Mouse (Mus musculus): ENCODE measurements around the gene Acsl5. TPM values are rescaled to one million over a fixed set of nuclear protein-coding genes. Genes with fewer than 3 reads are reported as not detected.

Gene Acsl5
- polyA plus RNA-seq, 1 experiment from 2014 or later = 63.2 TPM

DNA sequence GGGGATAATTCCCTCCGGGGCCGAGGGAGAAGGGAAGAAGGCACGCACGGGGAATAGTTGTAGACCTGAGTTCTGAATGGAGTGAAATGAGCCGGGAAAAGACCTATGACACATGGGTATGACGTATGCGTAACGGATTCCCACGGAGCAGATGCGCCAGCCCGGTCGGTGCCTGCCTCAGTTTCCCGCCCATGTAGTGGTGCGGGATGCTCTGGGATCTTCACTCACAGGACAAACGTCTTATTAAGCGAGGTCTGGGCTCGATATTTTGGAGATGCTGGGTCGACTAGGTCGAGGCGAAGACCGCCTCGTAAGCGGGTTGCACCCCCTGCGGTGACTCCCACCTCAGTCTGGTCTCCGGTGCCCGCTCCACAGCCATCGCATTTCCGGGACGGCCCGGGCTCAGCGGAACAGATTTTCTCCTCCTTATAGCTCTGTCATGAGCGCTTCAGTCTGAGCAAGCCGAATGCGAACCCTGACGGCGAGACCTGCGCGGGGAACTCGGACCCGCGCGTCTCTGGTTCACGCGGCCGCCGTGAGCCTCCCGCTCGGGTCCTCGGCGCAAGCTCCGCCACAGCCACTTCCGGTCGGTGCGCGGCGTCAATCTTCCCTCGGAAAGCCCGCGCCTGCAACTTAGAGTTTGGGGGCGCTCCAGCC lies 63.8 kb downstream of the Acsl5 start, which contains the start of gene Zdhhc6:
Gene Zdhhc6, minus strand, starts transcription at position 581 of the 657 bp plus-strand sequence.
- H3K27ac ChIP-seq (replicated peaks) = peak within 1 kb of the TSS; percentile 91
- ATAC-seq (ENCODE audit: low FRiP score, low TSS enrichment) (peak; percentile 80), DNase-seq (ENCODE audit: low spot score) (peak; percentile 84)
- H3K4me1 ChIP-seq (replicated peaks; ENCODE audit: control insufficient read depth, insufficient read depth) = no peaks in the 10 kb centered on the region; the same call in 1 of the 2 replicates
- WGBS = under 1% methylated on average over 59 of the region's 60 CpGs
- peak within 1 kb of the TSS; percentile 79 for H3K4me2 ChIP-seq (replicated peaks; ENCODE audit: low read depth)
- H3K36me3 ChIP-seq (ENCODE audit: control insufficient read depth, insufficient read depth, low read length) = peaks cover 6% of the 10 kb centered on the region
- H3K9me3 ChIP-seq (ENCODE audit: control insufficient read depth, low read length) = no peaks in the 10 kb centered on the region
- no peak for TF ChIP-seq EP300 (optimal IDR thresholded peaks at IDR 0.05)
- TF ChIP-seq CTCF (IDR thresholded peaks at IDR 0.05; ENCODE audit: low read depth) = no peak; the same call in 1 of the 2 replicates
- H3K9ac ChIP-seq (ENCODE audit: low read length) = peak within 1 kb of the TSS; percentile 83
- H3K27me3 ChIP-seq (ENCODE audit: control insufficient read depth, insufficient read depth, low read length) = no peaks in the 10 kb centered on the region
- peak within 1 kb of the TSS; percentile 84 for H3K4me3 ChIP-seq (ENCODE audit: low read depth, low read length)

DNA sequence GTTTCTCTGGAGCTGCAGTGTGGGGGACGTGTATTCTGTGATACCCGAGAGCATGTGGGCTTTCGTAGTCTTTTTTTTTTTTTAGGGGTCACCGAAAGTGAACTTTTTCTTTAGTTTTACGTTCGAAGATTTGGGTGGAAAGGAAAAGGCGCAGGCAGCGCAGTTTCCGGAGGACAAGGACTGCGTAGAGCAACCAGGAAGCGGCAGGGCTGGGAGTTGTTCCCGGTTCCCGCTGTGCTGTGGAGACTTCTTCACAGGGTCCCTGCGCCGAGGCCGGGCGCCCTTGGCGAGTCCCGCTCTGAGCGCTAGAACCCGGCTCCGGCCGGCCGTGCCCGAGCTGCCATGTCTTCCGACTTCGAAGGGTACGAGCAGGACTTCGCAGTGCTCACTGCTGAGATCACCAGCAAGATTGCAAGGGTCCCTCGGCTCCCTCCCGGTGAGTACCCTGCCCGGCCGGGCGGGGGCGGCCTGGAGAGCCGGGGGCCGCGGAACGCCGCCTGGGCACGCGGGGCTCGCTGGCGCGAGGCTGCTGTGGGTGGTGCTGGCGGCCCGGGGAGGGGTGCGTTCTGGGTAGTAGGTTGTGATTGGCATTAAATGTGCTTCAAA lies 64.5 kb downstream of the Acsl5 start, which contains the start of gene Vti1a:
Gene Vti1a, plus strand, starts transcription at position 187 of the 606 bp plus-strand sequence.
- WGBS = 2% methylated on average over 48 of the region's 48 CpGs
- H3K27me3 ChIP-seq (ENCODE audit: control insufficient read depth, insufficient read depth, low read length) = no peaks in the 10 kb centered on the region
- H3K4me2 ChIP-seq (replicated peaks; ENCODE audit: low read depth) = peak within 1 kb of the TSS; percentile 79
- H3K9me3 ChIP-seq (ENCODE audit: control insufficient read depth, low read length) = no peaks in the 10 kb centered on the region
- peak within 1 kb of the TSS; percentile 84 for H3K4me3 ChIP-seq (ENCODE audit: low read depth, low read length)
- peak within 1 kb of the TSS; percentile 91 for H3K27ac ChIP-seq (replicated peaks)
- ATAC-seq (ENCODE audit: low FRiP score, low TSS enrichment) (peak; percentile 95), DNase-seq (ENCODE audit: low spot score) (peak; percentile 91)
- H3K4me1 ChIP-seq (replicated peaks; ENCODE audit: control insufficient read depth, insufficient read depth) = no peaks in the 10 kb centered on the region; the same call in 1 of the 2 replicates
- peak within 1 kb of the TSS; percentile 83 for H3K9ac ChIP-seq (ENCODE audit: low read length)
- peaks cover 6% of the 10 kb centered on the region for H3K36me3 ChIP-seq (ENCODE audit: control insufficient read depth, insufficient read depth, low read length)
- TF ChIP-seq CTCF (IDR thresholded peaks at IDR 0.05; ENCODE audit: low read depth) = peak; percentile 63
- no peak for TF ChIP-seq EP300 (optimal IDR thresholded peaks at IDR 0.05)

DNA sequence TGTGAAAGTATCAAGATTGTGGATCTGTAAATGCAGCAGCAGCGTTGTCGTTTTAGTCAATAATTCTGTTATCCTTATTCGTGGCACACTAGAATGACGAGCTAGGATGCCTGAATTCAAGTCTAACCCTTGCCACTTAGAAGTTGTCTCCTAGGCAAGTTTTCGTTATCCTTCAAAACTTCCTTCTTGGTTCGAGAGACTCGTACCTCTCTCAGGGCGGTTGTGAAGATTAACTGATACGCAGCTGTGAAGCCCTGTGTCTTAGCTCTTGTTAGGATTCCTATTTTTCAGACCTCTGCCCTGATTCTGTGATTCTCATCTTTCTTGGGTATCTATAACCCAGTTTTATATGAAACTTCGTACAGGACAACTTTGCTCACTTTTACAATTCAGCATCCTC lies 65.2 kb downstream of the Acsl5 start:
- ATAC-seq (ENCODE audit: low FRiP score, low TSS enrichment) = no peak
- 42% methylated on average over 10 of the region's 10 CpGs for WGBS
- peaks cover 2% of the 10 kb centered on the region; the same call in 1 of the 2 replicates for H3K36me3 ChIP-seq (ENCODE audit: control insufficient read depth, insufficient read depth, low read length)

GRCm38 (mm10) chr19:55319036-55319435 lies 67.3 kb downstream of the Acsl5 start:
- no peak overlapping the region for H3K4me2 ChIP-seq (replicated peaks; ENCODE audit: low read depth)
- ATAC-seq (ENCODE audit: low FRiP score, low TSS enrichment) = no peak
- TF ChIP-seq EP300 (optimal IDR thresholded peaks at IDR 0.05) (no peak), CTCF (IDR thresholded peaks at IDR 0.05; ENCODE audit: low read depth) (no peak)
- H3K4me3 ChIP-seq (ENCODE audit: low read depth, low read length) = no peak overlapping the region
- H3K27me3 ChIP-seq (ENCODE audit: control insufficient read depth, insufficient read depth, low read length) = no peaks in the 10 kb centered on the region
- H3K9ac ChIP-seq (ENCODE audit: low read length) = no peak overlapping the region
- no peaks in the 10 kb centered on the region; the same call in 1 of the 2 replicates for H3K4me1 ChIP-seq (replicated peaks; ENCODE audit: control insufficient read depth, insufficient read depth)
- H3K27ac ChIP-seq (replicated peaks) = no peak overlapping the region
- DNase-seq (ENCODE audit: low spot score) = no peak
- no peaks in the 10 kb centered on the region; the same call in 1 of the 2 replicates for H3K36me3 ChIP-seq (ENCODE audit: control insufficient read depth, insufficient read depth, low read length)
- H3K9me3 ChIP-seq (ENCODE audit: control insufficient read depth, low read length) = no peaks in the 10 kb centered on the region
- WGBS = 66% methylated on average over 3 of the region's 3 CpGs

More for the DNA sequence above, 65.2 kb downstream of the Acsl5 start:
- TF ChIP-seq EP300 (optimal IDR thresholded peaks at IDR 0.05) = no peak
- no peak for TF ChIP-seq CTCF (IDR thresholded peaks at IDR 0.05; ENCODE audit: low read depth)
- Histone ChIP-seq H3K9me3 (ENCODE audit: control insufficient read depth, low read length) (no peaks in the 10 kb centered on the region), H3K27ac (replicated peaks) (no peak overlapping the region), H3K4me3 (ENCODE audit: low read depth, low read length) (peak overlapping the region; percentile 84), H3K4me1 (replicated peaks; ENCODE audit: control insufficient read depth, insufficient read depth) (no peaks in the 10 kb centered on the region; the same call in 1 of the 2 replicates), H3K4me2 (replicated peaks; ENCODE audit: low read depth) (peak overlapping the region; percentile 79), H3K9ac (ENCODE audit: low read length) (peak overlapping the region; percentile 83; the same call in 1 of the 2 replicates), H3K27me3 (ENCODE audit: control insufficient read depth, insufficient read depth, low read length) (no peaks in the 10 kb centered on the region)
- no peak for DNase-seq (ENCODE audit: low spot score)

DNA sequence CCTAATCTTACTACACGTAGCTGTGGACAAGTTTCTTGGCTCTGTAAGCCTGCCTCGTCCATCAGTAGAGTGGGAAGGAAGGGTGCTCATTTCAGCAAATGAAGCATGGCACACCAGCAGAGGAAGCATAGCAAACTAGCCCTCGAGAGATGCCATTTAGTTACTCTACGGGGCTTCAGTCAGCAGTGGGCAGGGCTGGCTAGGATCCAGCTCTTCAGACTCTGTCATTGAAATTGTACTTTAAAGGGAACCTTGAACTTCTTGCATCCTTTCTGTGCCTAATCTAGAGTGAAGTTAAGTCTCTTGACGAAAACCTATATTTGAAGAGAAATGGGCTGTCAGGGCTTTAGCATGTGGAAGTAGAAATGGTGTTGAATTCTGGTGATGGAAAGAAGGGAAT lies 67.8 kb downstream of the Acsl5 start:
- ATAC-seq (ENCODE audit: low FRiP score, low TSS enrichment) (no peak), DNase-seq (ENCODE audit: low spot score) (no peak)
- TF ChIP-seq CTCF (IDR thresholded peaks at IDR 0.05; ENCODE audit: low read depth) (no peak), EP300 (optimal IDR thresholded peaks at IDR 0.05) (no peak)
- Histone ChIP-seq H3K9ac (ENCODE audit: low read length) (no peak overlapping the region), H3K27me3 (ENCODE audit: control insufficient read depth, insufficient read depth, low read length) (no peaks in the 10 kb centered on the region), H3K4me3 (ENCODE audit: low read depth, low read length) (no peak overlapping the region), H3K27ac (replicated peaks) (no peak overlapping the region), H3K36me3 (ENCODE audit: control insufficient read depth, insufficient read depth, low read length) (no peaks in the 10 kb centered on the region; the same call in 1 of the 2 replicates), H3K9me3 (ENCODE audit: control insufficient read depth, low read length) (no peaks in the 10 kb centered on the region), H3K4me1 (replicated peaks; ENCODE audit: control insufficient read depth, insufficient read depth) (no peaks in the 10 kb centered on the region; the same call in 1 of the 2 replicates), H3K4me2 (replicated peaks; ENCODE audit: low read depth) (no peak overlapping the region)
- WGBS = 65% methylated on average over 5 of the region's 5 CpGs
